Mouse (Mus musculus): ENCODE results near the gene Klf5.

Klf5 gene

DNA sequence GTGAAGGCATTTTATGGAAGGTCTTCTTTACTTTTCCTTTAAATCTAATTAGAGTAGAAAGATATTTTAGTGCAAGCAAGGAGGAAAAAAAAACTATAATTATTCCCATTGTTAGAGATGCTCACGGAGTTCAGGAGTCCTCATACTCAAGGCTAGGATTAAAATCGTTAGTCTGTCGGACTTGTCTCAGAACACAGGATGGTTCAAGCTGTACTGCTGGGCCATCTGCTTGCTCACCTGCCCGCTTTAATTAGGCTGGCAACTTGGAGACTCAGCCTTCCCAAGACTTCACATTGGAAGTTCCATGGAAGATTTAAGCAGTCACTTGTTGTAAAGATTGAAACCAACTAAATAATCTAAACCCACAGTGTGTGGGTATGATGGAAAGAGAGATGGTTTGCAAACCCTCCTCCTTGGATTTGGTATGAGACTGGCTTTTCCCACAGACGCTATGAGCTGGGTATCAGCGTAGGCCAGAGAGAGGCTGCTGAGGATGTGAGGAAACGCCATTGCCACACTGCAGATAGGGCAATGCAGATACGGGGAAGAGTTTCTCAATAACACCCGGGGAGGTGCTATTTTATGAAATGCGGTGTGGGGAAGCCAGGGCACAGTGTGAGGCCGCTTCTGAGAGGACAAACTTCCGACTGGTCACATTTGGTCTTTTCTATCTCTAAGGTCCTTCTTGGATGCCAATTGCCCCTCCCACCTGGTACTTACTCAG, 19.6 kb upstream of the Klf5 start:
- H3K27me3 ChIP-seq (ENCODE audit: insufficient read depth, low read length) = peaks cover 12% of the 10 kb centered on the region
- TF ChIP-seq NANOG (IDR thresholded peaks at IDR 0.05; ENCODE audit: borderline replicate concordance, low read length) = no peak
- no peak for TF ChIP-seq POU5F1 (IDR thresholded peaks at IDR 0.05; ENCODE audit: borderline replicate concordance, low read length)
- no peak for TF ChIP-seq CTCF (conservative IDR thresholded peaks at IDR 0.05; ENCODE audit: low read length)
- no peaks in the 10 kb centered on the region for H3K9me3 ChIP-seq (ENCODE audit: low read length)
- H3K36me3 ChIP-seq (ENCODE audit: insufficient read depth, low read length) = no peaks in the 10 kb centered on the region
- peaks cover 61% of the 10 kb centered on the region for H3K4me1 ChIP-seq (replicated peaks; ENCODE audit: low read depth, low read length)
- no peak overlapping the region for H3K4me3 ChIP-seq (replicated peaks; ENCODE audit: low read length)

DNA sequence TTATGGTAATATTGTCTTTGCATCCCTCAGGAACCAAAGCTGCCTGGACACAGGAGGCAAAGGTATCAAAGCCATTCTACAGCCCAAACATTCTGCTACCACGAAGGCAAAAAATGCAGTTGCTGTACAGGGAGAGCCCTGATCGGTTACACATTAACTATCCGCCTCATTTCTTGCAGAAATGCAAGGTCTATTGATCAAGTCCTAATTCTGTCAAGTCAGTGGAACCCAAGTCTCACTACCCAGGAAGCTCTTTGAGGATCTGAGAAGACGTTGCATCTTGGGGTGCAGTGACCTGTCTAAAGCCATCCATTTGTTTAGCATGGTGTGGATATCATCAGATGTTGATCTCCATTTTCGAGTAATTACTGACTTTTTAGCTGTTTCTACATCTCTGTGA, 18.1 kb upstream of the Klf5 start:
- peaks cover 12% of the 10 kb centered on the region for H3K27me3 ChIP-seq (ENCODE audit: insufficient read depth, low read length)
- H3K4me1 ChIP-seq (replicated peaks; ENCODE audit: low read depth, low read length) = peaks cover 46% of the 10 kb centered on the region
- TF ChIP-seq CTCF (conservative IDR thresholded peaks at IDR 0.05; ENCODE audit: low read length) = no peak
- TF ChIP-seq NANOG (IDR thresholded peaks at IDR 0.05; ENCODE audit: borderline replicate concordance, low read length) = no peak
- TF ChIP-seq POU5F1 (IDR thresholded peaks at IDR 0.05; ENCODE audit: borderline replicate concordance, low read length) = no peak
- H3K4me3 ChIP-seq (replicated peaks; ENCODE audit: low read length) = no peak overlapping the region
- H3K36me3 ChIP-seq (ENCODE audit: insufficient read depth, low read length) = no peaks in the 10 kb centered on the region
- H3K9me3 ChIP-seq (ENCODE audit: low read length) = no peaks in the 10 kb centered on the region

DNA sequence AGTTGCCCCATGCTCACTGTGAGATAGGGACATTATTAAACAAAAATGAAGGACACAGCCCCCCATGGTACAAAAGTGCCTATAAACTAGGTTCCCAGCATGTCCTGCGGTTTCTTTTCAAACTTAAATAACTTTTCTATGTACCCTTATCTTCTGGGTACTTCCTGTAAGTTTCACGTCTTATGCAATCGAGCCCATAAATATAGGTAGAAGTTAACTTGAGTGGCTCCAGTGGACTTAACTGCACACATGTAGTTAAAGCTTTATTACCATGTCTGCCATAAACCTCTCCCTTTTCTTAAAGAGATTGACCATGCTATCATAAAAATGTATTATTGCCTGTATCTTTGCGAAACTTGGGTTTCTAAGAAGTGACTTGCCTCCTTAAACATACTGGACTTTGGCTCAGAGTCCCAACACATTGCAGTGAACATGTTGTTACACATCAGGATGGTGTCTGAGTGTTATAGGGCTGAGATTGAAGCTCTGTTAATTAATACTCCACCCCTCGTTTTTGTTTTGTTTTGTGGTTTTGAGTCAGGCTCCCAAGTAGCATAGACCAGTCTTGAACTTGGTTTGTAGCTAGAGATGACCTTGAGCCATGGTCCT, 17.6 kb upstream of the Klf5 start:
- TF ChIP-seq POU5F1 (IDR thresholded peaks at IDR 0.05; ENCODE audit: borderline replicate concordance, low read length) = no peak
- no peak for TF ChIP-seq NANOG (IDR thresholded peaks at IDR 0.05; ENCODE audit: borderline replicate concordance, low read length)
- TF ChIP-seq CTCF (conservative IDR thresholded peaks at IDR 0.05; ENCODE audit: low read length) = no peak
- Histone ChIP-seq H3K27me3 (ENCODE audit: insufficient read depth, low read length) (peaks cover 12% of the 10 kb centered on the region), H3K4me1 (replicated peaks; ENCODE audit: low read depth, low read length) (peaks cover 41% of the 10 kb centered on the region), H3K9me3 (ENCODE audit: low read length) (no peaks in the 10 kb centered on the region), H3K36me3 (ENCODE audit: insufficient read depth, low read length) (no peaks in the 10 kb centered on the region), H3K4me3 (replicated peaks; ENCODE audit: low read length) (no peak overlapping the region)

DNA sequence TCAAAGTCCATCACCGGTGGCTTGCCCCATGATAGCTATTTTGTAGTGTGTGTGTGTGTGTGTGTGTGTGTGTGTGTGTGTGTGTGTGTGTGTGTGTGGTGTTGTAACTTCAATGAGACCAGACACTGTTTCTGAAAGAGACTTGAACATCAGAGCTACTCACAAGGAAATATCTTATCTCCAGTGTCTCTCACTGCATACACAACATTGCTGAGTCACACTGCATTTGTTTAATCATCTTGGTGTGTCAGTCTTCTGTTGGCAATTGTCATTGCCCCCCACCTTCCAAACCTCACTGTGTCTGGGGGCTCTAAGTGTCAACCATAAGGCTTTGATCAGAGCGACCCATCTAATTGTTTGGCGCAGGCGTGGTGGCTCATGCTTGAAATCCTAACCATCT, 13.0 kb upstream of the Klf5 start:
- TF ChIP-seq POU5F1 (IDR thresholded peaks at IDR 0.05; ENCODE audit: borderline replicate concordance, low read length) (no peak), CTCF (conservative IDR thresholded peaks at IDR 0.05; ENCODE audit: low read length) (no peak), NANOG (IDR thresholded peaks at IDR 0.05; ENCODE audit: borderline replicate concordance, low read length) (no peak)
- Histone ChIP-seq H3K27me3 (ENCODE audit: insufficient read depth, low read length) (peaks cover 2% of the 10 kb centered on the region; the same call in 1 of the 2 replicates), H3K4me3 (replicated peaks; ENCODE audit: low read length) (no peak overlapping the region), H3K9me3 (ENCODE audit: low read length) (no peaks in the 10 kb centered on the region), H3K4me1 (replicated peaks; ENCODE audit: low read depth, low read length) (no peaks in the 10 kb centered on the region), H3K36me3 (ENCODE audit: insufficient read depth, low read length) (no peaks in the 10 kb centered on the region)

DNA sequence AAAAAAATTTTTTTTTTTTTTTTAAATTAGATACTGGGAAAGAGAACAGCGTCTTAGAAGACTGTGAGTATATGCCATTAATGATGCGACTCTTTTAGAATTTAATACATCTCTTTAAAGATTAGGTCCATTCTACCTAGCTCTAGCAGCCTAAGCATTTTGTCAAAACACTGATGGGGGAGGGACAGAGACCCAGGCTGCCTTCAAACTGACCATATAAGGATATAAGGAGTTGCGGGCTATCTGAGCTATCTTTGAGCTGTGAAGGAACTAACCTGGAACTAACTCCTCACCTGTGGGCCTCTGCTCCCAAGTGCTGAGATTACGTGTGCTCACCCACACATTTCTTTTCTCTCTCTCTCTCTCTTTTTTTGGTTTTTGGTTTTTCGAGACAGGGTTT, 6.3 kb upstream of the Klf5 start:
- Histone ChIP-seq H3K27me3 (ENCODE audit: insufficient read depth, low read length) (no peaks in the 10 kb centered on the region), H3K9me3 (ENCODE audit: low read length) (no peaks in the 10 kb centered on the region), H3K36me3 (ENCODE audit: insufficient read depth, low read length) (no peaks in the 10 kb centered on the region), H3K4me3 (replicated peaks; ENCODE audit: low read length) (no peak overlapping the region), H3K4me1 (replicated peaks; ENCODE audit: low read depth, low read length) (peaks cover 41% of the 10 kb centered on the region)
- TF ChIP-seq NANOG (IDR thresholded peaks at IDR 0.05; ENCODE audit: borderline replicate concordance, low read length) (no peak), CTCF (conservative IDR thresholded peaks at IDR 0.05; ENCODE audit: low read length) (no peak), POU5F1 (IDR thresholded peaks at IDR 0.05; ENCODE audit: borderline replicate concordance, low read length) (no peak)

DNA sequence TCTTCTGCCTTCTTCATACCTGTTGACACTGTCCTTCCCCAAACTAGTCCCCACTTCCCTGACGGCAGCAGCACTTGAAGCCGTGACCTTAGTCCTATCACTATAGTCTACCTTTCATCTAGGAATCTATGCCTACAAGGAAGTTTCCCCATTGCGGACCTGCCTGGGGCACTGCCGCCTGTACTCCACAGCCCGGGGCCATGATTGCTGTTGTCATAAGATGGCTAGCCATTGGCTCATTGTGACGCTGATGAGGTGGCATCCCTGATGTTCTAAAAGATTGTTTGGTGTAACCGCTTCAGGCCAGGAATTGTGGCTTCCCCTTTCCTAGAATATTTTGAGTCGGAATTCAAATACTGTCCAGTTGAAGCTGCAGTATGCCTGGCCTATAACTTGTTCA, 4.1 kb upstream of the Klf5 start:
- Histone ChIP-seq H3K4me1 (replicated peaks; ENCODE audit: low read depth, low read length) (peaks cover 51% of the 10 kb centered on the region), H3K27me3 (ENCODE audit: insufficient read depth, low read length) (no peaks in the 10 kb centered on the region), H3K36me3 (ENCODE audit: insufficient read depth, low read length) (peaks cover under 1% of the 10 kb centered on the region; the same call in 1 of the 2 replicates), H3K4me3 (replicated peaks; ENCODE audit: low read length) (no peak overlapping the region), H3K9me3 (ENCODE audit: low read length) (no peaks in the 10 kb centered on the region)
- TF ChIP-seq NANOG (IDR thresholded peaks at IDR 0.05; ENCODE audit: borderline replicate concordance, low read length) (no peak), POU5F1 (IDR thresholded peaks at IDR 0.05; ENCODE audit: borderline replicate concordance, low read length) (no peak), CTCF (conservative IDR thresholded peaks at IDR 0.05; ENCODE audit: low read length) (no peak)

DNA sequence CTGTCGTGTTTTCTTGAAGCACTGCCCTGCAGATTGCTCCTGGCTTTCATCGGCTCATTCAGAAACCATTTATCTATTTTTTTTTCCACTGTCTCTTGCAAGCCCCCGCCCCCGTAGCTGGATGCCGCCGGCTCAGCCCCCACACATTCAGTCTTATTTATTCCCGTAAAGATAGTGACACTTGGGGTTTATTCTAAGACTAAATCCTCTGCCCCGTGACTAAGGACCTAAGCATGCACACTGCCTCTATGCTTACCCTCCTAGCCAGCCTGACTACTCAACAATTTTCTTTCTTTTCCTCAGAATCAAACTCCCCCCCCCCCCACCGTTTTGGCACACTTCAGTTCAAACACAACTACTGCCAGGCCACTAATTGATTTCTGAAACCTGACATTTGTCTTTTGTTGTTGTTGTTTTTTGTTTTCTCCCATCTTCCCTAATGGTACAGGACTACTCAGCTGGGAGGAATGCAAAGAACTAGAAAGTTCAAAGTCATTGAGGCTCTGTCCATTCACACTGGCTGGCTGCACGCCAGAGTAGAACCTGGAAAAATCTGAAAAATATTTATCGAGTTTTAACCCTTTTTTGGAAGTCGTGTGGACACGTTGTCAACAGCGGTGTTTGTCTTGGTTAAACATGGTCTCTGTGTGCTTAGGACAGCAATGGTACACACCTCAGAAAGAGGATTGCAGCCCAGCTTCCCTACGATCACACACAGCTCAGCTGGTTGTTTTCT, 2.7 kb upstream of the Klf5 start:
- no peak for TF ChIP-seq CTCF (conservative IDR thresholded peaks at IDR 0.05; ENCODE audit: low read length)
- TF ChIP-seq NANOG (IDR thresholded peaks at IDR 0.05; ENCODE audit: borderline replicate concordance, low read length) = no peak
- no peak for TF ChIP-seq POU5F1 (IDR thresholded peaks at IDR 0.05; ENCODE audit: borderline replicate concordance, low read length)
- H3K36me3 ChIP-seq (ENCODE audit: insufficient read depth, low read length) = peaks cover 13% of the 10 kb centered on the region
- H3K4me3 ChIP-seq (replicated peaks; ENCODE audit: low read length) = peak overlapping the region; percentile 41
- no peaks in the 10 kb centered on the region for H3K27me3 ChIP-seq (ENCODE audit: insufficient read depth, low read length)
- H3K9me3 ChIP-seq (ENCODE audit: low read length) = no peaks in the 10 kb centered on the region
- peaks cover 53% of the 10 kb centered on the region for H3K4me1 ChIP-seq (replicated peaks; ENCODE audit: low read depth, low read length)

DNA sequence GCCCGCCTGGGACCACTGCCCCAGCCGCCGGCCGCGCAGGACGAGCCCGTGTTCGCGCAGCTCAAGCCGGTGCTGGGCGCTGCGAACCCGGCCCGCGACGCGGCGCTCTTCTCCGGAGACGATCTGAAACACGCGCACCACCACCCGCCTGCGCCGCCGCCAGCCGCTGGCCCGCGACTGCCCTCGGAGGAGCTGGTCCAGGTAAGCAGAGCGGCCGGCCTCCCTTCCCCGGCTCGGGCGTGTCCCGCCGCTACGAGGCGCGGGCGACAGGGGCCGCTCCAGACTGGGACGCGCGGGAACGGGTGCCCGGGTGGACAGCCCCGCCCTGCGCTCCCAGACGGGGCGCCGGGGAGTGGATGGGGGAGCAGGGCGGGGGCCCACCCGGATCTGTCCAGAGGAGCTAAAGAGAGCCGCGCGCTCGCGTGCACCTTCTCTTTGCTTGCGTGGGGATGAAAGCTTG, 561 bp downstream of the Klf5 start:
- H3K4me3 ChIP-seq (replicated peaks; ENCODE audit: low read length) = peak overlapping the region; percentile 99
- TF ChIP-seq POU5F1 (IDR thresholded peaks at IDR 0.05; ENCODE audit: borderline replicate concordance, low read length) = no peak
- no peak for TF ChIP-seq NANOG (IDR thresholded peaks at IDR 0.05; ENCODE audit: borderline replicate concordance, low read length)
- no peak for TF ChIP-seq CTCF (conservative IDR thresholded peaks at IDR 0.05; ENCODE audit: low read length)

More for the DNA sequence above, 561 bp downstream of the Klf5 start:
- Histone ChIP-seq H3K4me1 (replicated peaks; ENCODE audit: low read depth, low read length) (peaks cover 67% of the 10 kb centered on the region), H3K36me3 (ENCODE audit: insufficient read depth, low read length) (peaks cover 46% of the 10 kb centered on the region), H3K9me3 (ENCODE audit: low read length) (no peaks in the 10 kb centered on the region), H3K27me3 (ENCODE audit: insufficient read depth, low read length) (no peaks in the 10 kb centered on the region)

All from E14TG2a.4 (cell line).